Mouse (Mus musculus) left cerebral cortex, adult 8-10 months (tissue): Measurements from ENCODE around the gene Trmt1. TPM values are rescaled to one million over a fixed set of nuclear protein-coding genes. Genes with fewer than 3 reads are reported as not detected.

Source experiments
- DNase-seq, 2 experiments: peaks; one replicate each; pipeline ENCODE4 v3.0.0; 2022; ENCODE audit warnings: low spot score in 2 of 2
- total RNA-seq, 4 experiments: library from RNA; stranded (reverse); gene quantifications; 2 replicates each; pipeline ENCODE4 v1.2.4; 2022

Trmt1 gene
- total RNA-seq, 4 experiments from 2014 or later: 101 to 105 (median 103) TPM

DNA sequence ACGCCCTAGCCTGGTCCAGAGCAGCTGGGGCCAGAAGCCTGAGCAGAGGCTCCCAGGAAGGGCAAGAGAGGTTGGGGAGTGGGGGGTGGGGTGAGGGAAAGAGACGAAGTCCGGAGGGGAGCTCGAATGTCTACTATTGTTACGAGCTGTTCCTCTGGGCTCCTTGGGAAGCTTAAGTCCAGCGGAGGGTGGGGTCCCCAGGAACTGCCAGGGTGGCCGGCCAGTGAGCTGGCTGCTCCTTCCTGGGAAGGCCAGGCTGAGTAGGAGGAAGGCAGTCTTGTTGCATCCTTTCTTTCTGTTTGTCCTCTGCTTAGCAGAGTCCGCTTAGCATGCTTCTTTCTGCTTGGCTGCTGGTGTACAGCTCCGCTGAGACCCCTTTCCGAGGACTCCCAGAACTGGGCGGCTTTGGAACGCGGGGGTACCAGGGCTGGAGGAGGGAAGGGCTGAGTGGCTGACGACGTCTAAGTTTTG, 22.0 kb downstream of the Trmt1 start:
- DNase-seq: no peak

DNA sequence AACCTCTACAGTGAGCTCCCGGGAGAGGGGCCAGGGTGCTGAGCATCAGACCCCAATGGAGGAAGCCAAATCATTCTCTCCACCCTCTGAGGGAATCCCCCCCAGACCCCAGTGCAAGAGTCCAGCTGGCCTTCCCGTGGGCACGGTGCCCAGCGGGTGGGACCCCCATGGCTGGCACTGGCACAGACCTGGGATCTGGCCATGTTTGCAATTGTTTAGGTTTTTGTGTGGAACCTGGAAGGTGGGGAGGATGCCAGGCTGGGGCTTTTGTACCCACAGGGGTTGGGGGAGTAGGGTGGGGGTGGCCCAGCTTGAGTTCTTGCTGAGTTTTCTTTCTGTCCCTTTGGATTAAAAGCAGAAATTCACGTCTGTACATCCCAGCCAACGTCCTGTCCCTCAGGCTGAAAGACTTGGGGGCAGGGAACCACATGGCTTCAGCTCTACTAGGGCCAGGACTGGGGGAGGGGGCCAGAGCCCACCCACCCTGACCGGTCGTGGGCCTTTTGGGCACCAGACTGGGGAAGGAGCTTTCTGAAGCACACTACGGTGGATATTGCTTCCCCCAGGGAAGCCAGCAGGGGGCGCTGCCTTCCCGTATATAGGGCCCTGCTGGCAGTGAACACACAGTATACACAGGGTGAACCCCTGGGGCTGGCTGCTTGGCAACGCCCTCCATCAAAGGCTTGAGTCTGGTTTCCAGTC, 22.8 kb downstream of the Trmt1 start:
- DNase-seq: peak; percentile 82 to 85

DNA sequence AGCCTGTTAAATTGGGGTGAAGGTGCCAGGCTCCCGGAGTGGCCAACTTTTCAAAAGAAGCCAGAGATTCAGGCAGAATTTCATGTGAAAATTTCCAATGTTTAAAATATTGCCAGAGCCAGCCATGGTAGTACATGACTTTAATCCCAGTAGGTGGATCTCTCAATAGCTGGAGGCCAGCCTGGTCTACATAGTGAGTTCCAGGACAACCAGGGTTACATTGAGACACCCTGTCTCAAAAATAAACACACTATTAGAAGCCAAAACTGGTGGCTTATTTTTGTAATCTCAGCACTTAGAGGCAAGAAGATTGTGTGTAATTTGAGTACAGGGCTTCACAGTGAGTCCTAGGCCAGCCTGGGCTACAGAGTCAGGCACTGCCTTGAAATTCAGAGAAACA, 23.8 kb downstream of the Trmt1 start:
- no peak for DNase-seq

DNA sequence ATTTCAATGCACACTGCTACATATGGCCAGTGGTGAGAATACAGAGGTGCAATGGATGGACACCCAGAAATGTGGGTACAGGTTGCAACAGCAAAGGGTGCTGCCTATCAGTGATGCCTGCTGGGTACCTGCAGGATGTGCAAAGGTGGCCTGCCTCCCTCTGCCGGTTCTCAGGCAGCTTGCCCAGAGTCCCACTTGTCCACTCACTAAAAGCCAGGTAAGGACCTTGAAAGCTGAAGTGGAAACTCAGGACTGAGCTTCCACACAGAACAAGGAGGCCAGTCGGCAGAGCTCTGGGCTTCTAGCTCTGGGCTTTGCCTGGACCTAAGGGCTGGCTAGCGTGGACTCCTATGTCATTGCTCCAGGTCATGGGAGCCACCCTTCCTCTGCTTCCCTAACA, 25.2 kb downstream of the Trmt1 start:
- no peak for DNase-seq

DNA sequence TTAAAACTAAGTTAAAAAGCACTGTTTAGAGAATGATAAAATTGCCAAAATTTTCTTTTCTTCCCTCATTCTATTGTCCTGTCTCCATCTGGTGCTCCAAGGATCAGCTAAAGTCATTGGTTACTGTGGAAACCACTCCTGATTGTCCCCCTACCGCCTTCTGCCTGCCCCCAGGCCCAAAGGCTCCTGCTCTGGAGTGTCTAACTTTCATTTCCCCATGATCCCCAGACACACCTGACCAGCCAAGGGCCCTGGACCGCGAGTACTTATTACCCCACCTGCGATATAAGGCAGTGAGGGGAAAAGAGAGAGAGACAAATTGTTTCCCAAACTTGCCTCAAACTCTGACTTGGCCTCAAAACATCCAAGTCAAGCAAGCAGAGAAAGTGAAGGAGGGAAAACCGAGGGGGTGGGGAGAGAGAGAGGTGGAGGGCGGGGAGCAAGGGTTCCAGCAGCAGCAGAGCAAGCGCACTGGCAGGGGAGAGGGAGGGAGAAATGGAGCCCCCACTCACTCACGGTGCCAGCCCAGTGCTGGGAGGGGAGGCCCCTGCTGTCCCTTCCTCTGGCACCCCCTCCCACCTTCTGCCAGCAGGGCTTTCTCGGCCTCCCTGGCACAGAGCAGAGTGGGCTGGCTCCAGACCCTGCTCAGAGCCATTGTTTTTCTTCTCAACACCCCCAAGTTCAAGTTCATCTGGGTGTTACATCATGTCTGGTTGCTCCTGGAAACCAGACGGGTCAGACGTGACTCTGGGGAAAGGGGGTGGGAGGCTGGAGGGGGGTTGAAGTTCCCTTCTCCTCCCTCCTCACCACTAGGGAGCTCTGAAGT, 26.0 kb downstream of the Trmt1 start:
- DNase-seq: no peak

DNA sequence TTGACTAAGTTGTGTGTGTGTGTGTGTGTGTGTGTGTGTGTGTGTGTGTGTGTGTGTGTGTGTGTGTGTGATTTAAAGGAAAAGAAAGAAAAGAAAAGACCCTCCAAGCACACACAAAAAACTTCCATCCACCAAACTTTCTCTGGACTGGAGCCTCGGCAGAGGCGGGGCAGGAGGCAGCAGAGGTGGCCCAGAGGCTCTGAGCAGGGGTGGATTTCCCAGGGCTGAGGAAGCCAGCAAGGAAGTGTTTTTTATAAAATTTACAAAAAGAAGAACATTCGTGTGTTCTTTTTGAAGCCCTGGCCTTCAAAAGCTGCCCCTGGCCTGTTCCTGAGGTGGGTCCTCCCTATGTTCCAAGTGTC, 26.6 kb downstream of the Trmt1 start:
- DNase-seq: peak in 1 of 2 experiments; percentile 3

DNA sequence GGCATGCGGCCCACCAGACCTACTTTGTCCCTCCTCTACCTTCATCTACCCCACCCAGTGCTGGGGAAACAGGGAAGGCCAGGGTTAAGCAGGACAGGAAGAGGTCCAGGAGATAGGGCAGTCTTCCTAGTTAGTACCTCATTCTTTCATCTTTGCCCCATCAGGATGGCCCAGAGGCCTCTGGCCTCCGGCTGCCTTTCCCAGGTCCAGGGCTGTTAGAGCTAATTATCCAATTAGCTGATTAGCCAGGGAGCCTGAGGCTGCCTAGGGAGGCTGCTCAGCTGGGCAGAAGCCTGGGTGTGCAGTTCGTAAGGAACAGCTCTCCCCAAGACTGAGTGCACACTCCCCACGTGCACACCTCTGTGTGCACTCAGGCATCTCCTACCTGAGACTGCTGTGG, 27.3 kb downstream of the Trmt1 start:
- DNase-seq: no peak

DNA sequence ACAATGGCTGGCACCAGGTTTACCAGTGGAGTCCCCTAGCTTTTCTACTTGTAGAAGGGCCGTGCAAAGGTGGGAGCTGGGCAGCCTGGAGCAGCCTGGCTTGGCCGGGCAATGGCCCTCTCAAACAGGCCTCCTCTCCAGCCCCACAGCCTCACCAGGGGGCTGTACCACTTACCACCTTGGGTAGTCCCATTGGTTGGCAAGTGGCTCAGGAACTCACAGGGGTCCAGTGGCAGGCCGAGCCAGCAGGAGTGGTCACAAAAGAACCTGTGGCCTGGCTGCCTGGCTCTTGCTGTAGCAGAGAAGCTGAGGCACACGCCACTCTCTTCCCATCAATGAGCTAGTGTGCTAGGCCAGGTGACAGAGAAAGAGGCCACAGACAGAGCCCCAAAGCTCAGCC, 28.1 kb downstream of the Trmt1 start:
- no peak for DNase-seq

DNA sequence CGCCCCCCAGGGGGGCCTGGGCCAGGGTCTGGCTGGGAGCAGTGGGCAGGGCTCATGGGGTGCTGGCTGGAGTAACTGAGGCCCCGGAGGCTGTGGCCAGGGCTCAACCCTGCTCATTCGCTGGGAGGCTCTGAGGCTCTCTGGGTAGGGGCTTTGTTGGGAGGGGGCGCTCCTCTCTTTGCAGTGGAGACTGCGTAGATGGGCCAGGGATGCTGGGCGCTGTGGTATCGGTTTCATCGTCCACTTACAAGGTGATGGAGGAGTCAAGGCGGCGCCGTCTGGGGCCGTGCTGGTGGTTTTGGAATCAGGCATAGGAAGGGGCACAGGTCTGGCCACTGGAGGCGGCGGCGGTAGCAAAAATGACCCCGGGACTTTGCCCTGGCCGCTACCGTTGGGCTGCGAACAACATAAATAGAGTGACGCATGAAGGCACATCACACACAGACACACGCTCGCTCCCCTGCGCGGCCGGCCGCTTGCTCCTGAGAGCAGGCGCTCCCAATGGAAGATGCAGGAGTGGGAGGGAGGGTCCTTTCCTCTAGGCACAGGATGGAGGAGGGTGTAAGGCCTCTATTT, 29.9 kb downstream of the Trmt1 start:
- no peak for DNase-seq

DNA sequence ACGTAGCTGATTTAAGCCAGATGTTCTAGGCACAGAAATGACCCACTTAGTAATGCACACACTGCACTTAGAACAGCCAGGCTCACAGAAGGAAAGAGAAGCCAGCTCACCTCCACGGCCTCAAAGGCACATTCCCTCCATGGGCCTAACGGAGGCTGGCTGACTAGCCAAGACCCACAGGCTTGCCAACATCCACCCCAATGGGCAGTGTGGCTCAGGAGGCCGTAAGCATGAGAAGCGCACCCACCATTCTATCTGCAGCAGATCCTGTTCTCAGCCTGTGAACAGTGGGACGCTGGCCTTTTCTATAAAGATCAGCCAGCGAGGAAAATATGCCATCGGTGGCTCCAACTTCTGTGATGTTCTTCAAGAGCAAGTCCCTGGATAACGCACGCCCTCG, 30.7 kb downstream of the Trmt1 start:
- DNase-seq: no peak

DNA sequence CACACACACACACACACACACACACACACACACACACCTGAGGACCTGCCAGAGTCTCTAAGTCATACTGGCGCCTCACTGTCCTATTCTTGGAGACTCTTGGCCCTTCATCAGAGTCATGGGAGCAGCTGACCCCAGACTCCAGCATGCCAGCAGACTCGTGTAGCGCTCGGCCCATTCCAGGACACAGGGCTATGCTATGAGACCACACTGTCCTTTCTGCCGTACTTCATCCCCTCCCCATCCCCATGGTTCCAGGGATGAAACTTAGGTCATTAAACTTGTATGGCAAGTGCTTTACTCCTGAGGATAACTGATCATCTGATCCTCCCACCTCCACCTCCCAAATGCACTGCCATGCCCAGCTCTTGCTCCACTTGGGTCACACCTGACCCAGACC, 32.4 kb downstream of the Trmt1 start:
- DNase-seq: no peak

DNA sequence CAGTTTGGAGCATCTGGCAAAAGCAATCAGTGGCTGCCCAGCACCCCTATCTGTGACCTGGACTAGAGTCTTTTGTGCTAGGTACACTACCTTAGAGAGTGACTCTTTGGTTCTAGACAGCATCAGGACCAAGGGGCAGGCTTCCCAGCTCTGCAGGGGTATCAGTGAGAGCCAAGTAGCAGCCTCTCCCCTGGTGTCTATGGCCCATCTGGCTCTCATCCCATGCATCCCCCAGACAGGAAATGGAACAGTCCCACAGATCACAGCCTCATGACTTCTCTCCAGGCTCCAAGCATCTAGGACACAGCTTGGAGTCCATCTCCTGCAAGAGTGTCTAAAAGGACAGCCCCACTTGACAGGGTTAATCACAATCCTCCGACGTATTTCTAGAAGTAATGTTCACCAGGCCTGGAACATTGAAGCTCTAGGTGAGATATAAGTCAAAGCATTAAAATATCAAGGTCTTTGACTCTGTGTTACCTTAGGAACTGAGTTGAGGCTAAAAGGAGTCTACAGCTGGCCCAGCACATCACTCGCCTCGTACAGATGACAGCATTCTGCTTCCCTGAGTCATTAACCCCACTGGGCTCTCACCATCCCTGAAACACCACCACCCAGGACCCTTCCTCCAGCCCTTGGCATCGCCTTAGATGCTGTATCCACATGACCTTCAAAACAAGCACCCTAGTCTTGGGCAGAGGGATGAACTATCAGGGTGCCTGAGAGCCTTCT, 33.0 kb downstream of the Trmt1 start:
- DNase-seq: no peak

DNA sequence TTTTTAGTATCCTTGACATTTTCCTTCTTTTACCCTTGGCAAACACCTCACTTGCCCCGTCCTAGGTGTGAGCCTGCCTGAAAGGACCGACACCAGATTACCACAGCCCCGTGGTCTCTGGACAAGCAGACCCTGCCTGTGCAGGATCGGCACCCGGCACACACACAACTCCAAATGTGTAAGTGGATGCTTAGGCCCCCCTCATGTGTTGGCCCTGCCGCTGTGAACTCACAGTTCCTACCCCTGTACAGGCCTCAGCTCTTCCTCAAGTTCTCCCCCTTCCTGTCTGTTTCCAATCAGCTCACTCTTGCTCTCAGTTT, 36.4 kb downstream of the Trmt1 start:
- no peak for DNase-seq

DNA sequence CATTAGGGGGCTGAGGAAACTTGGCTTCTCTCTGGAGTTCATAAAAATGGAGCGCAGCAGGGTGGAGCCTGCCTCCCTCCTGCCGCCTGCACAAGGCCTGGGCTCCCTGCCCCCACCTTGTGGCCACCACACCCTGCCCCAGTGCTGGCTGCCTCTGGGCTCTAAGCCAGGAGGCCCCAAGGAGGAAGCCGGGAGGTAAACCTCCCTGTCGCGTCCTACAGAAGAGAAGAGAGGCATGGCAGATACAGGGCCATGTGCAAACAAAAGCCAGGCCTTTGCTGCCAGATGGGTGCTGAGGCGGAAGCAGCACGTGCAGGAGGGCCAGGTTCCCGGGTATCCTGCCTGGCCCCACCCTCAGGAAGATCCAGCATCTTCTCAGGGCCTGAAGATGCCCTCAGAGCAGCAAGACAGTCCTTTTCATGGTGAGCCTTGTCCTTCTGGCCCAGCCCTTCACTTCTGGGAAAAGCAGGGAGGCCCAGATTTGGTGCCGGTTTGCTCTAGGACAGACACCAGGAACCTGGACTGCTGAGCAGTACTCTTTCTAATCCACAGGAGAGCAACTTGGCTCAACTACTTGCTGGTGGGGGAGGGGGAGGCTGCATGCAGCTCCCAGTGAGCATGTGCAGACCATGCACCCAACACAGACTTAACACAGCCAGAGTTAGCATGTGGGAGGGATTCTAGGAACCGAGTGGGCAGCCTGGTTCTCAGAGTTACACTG, 36.9 kb downstream of the Trmt1 start, which contains the start of gene G430095P16Rik:
Gene G430095P16Rik, plus strand, starts transcription at position 158 of the 721 bp plus-strand sequence.
- DNase-seq: peak in 1 of 2 experiments; percentile 77

DNA sequence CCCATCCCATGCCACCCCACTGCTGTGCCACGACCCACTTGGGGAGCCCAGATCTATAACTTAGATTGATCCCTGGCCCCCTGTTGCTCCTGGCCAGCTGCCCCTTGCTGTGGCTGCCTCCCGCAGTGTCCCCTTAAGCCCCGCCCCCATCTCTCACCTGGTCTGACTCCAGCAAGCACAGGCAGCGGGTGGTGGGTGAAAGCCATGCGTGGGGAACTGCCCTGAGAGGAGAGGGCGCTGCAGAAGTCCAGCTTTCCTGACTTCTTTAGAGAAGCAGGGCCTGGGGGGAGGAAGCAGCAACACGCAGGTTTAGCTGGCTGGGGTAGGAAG, 37.4 kb downstream of the Trmt1 start:
- no peak for DNase-seq

DNA sequence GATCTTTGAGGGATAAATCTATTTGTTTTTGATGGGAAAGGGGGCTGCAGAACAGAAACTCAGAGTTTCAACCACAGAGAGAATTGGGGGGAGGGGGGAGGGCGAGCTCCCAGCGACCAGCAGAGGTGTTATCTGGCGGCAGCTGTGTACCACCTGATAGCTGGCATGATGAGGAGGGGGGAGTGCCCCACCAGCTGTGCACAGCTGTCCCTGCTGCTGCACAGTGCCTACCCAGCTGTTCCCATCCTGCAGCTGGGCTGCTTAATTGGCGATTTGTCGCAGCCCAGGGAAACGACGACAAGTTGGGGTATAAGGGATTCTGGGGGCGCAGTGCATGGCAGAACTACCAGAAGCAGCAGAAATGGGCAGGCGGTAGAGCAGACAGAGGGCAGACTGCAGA, 38.6 kb downstream of the Trmt1 start:
- no peak for DNase-seq

DNA sequence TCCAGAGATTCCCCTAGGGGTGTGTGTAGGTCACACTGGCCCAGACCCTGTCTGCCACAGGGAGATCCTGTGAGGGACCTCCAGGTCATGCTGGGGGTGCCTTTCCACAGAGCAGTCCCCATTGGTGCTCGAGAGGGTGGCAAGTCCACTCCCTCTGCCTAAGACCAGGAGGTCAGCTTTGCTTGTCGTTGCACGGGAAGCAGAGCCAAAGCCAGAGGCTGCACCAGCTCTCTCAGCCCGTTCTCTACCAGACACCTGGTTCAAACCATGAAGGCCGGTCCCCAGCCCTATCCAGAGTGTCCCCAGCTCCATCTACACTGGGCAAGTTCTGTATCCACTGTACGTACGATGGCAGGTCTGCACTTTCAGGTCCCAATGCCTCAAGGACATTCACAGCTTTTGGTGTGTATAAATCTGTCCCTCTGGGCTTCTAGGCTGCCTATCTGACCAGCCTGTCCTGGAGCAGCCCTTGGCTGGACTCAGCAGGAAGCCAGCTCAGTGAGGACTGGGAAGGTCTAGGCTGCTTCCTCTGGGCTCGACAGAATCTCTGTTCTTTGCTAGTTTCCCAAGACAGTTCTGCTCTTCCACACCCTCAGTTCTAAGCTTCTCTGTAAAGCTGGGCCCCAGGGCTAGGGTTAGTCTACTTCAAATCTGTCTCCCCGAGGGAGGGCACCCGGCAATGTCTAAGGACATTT, 39.3 kb downstream of the Trmt1 start:
- DNase-seq: no peak

DNA sequence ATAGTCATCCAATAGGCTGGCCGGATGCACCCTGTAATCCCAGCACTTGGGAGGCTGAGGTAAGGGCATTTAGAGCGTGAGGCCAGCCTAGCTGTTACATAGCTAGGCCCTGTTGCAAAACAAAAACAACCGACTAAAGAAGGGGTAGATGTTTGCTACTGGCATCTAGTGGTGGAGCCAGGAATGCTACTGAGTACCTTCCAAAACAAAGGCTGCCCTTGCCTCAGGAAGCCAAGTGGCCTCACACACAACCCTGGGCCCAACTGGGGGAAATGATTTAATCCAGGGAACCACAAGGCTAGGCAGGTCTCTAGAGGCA, 39.8 kb downstream of the Trmt1 start:
- DNase-seq: no peak

DNA sequence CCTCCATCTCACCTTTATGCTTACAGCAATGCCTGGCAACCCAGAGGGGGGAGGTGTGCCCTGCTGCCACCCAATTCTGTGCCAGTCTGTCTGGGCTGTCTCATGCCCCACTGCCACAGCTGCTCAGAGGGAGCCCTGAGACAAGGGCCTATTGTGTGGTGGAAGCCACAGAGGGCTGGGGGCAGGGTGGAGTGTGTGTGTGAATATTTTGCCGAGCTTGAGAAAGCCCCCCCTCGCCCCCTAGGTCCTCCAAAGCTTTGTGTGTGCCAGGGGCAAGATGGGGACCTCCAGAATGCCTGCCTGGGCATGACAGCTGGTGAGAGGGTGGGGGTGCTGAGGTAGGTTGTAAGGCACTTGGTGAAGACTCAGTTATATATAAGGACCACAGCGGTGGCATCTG, 42.4 kb downstream of the Trmt1 start:
- no peak for DNase-seq

DNA sequence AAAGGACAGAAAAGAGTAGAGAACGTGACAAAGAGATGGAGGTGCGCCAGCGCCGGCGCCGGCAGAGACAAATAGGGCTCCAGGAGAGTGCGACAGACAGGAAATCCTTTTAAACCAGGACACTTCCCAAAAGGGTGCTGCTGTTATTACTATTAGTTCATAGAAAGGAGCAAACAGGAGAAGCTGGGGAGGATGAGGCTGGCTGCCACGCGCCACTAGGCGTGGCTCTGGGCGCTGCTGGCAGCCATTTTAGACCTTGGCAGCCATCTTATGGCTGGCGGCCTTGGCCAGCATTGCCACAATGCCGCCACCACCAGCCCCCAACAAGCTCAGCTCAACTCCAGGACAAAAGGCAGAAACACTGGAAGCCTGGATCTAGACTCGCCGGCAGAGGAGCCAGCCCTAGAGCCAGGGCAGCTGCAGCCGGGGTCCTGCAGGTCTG, 43.8 kb downstream of the Trmt1 start:
- no peak for DNase-seq
